Comparison of ENCODE assay signal across 17 mouse cellular contexts in genomic region chr10:90933088-90933487, GRCm38 (mm10).
"Had no signal": no experiment of that assay in that cellular context is flagged by ENCODE, and none has a peak within 500 bp of the region (broad histone marks: within the 10 kb centered on the region; RNA-seq: fewer than 3 reads in every experiment).

No protein-coding gene starts in this region.

- ATAC-seq: liver, postnatal 0 days; lung, postnatal 0 days; midbrain, embryonic 13.5 days had no signal

- H3K4me3 ChIP-seq: limb, embryonic 12.5 days; limb, embryonic 15.5 days; midbrain, embryonic 13.5 days had no signal

- H3K4me1 ChIP-seq: limb, embryonic 12.5 days; limb, embryonic 15.5 days had no signal

- H3K27me3 ChIP-seq: limb, embryonic 12.5 days; limb, embryonic 15.5 days; midbrain, embryonic 13.5 days had no signal

- H3K36me3 ChIP-seq: limb, embryonic 12.5 days; limb, embryonic 15.5 days had no signal

- DNase-seq: kidney, adult 2 months; kidney, postnatal 10 days; kidney, postnatal 4 days; left cerebral cortex, postnatal 4 days; liver, postnatal 0 days; lung, embryonic 14.5 days; right cerebral cortex, adult 18-20 months; right cerebral cortex, postnatal 14 days; thymus, adult 18-20 months; thymus, postnatal 36 days had no signal

- H3K4me2 ChIP-seq: limb, embryonic 12.5 days; limb, embryonic 15.5 days; liver, embryonic 11.5 days; lung, embryonic 14.5 days; midbrain, embryonic 13.5 days had no signal

- H3K27ac ChIP-seq: limb, embryonic 12.5 days; limb, embryonic 15.5 days; liver, embryonic 14.5 days; macrophage; midbrain, embryonic 13.5 days had no signal

- H3K9me3 ChIP-seq: limb, embryonic 12.5 days; limb, embryonic 15.5 days had no signal

- H3K9ac ChIP-seq: limb, embryonic 12.5 days; limb, embryonic 15.5 days; liver, embryonic 14.5 days; liver, postnatal 0 days; lung, embryonic 14.5 days; midbrain, embryonic 13.5 days had no signal
